Mouse (Mus musculus): ENCODE results near the gene Rps25. TPM values are rescaled to one million over a fixed set of nuclear protein-coding genes. Genes with fewer than 3 reads are reported as not detected.

Gene Rps25
- polyA plus RNA-seq, 1 experiment from 2014 or later = 764 TPM

DNA sequence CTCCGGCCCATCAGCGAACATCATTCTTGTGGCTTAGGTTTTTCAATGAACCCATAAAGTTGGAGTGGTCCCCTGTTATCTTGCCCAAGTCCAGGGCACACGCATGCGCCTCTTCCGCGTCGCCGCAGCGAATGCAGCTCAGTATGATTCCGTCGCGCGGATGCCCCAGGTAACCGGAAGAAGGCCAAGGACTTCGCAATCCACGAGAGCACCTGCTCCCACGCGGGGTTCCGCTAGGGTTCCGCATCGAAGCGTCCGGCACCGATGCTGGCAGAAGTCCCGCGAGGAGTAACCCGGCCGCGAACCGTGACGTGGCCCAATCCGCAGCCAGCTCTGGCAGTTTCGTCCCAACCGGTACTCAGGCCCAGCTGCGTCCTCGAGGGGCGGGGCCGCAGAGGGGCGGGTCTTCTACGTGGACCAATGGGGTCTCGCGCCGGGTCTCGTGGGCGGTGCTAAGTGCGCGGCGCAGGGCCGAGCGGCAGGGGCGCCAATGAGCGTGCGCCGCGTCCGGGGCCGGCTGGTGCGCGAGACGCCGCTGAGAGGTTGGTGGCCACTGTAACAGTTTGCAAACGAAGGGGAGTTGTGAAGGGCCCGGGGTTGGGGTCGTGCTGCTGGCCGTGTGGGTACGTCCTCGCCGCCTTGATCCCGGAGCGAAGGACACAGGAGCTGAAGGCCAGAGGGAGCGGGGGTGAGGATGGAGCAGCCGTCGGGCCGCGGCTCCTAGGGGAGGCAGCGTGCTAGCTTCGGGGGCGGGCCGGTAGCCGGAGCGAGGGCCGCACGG, 27.7 kb upstream of the Rps25 start, which contains the start of gene Hyou1:
Hyou1 (plus strand) TSS at position 437 of the 781 bp plus-strand sequence.
- ATAC-seq (peak; percentile 93), DNase-seq (ENCODE audit: low read depth, low spot score) (peak; percentile 77)
- POLR2A ChIA-PET = interaction anchor here (0.7 to 1.9 kb wide), 6 partner anchors 10 to 58 kb away, joined by 3 to 7 read pairs (median 4); partner anchors contain the start of genes H2afx and Vps11
- CTCF ChIA-PET = interaction anchor here (1.2 to 2.0 kb wide), 3 partner anchors 9 to 17 kb away, joined by 3 to 6 read pairs (median 6); partner anchors contain the start of gene Vps11
- H3K27me3 ChIP-seq = no peaks in the 10 kb centered on the region
- in situ Hi-C loops (cut with MboI; ENCODE audit: low pct_unique_long_range_greater_than_20kb) = no loop called here
- TF ChIP-seq CTCF (IDR thresholded peaks at IDR 0.05) = no peak

GRCm38 (mm10) chr9:44379862-44380261, 27.1 kb upstream of the Rps25 start:
- ChIA-PET CTCF (interaction anchor here (1.2 to 2.0 kb wide), 3 partner anchors 9 to 18 kb away, joined by 3 to 6 read pairs (median 6); partner anchors contain the start of gene Vps11), POLR2A (interaction anchor here (1.3 to 1.9 kb wide), 3 partner anchors 9 to 45 kb away, joined by 5 to 7 read pairs (median 7); partner anchors contain the start of genes H2afx and Vps11)
- no peaks in the 10 kb centered on the region for H3K27me3 ChIP-seq
- ATAC-seq (peak; percentile 1), DNase-seq (ENCODE audit: low read depth, low spot score) (no peak)
- in situ Hi-C loops (cut with MboI; ENCODE audit: low pct_unique_long_range_greater_than_20kb) = no loop called here
- TF ChIP-seq CTCF (IDR thresholded peaks at IDR 0.05) = no peak

- ATAC-seq (no peak), DNase-seq (ENCODE audit: low read depth, low spot score) (no peak)
- no peak for TF ChIP-seq CTCF (IDR thresholded peaks at IDR 0.05)
- POLR2A ChIA-PET = no interaction called here
- no peaks in the 10 kb centered on the region for H3K27me3 ChIP-seq
- CTCF ChIA-PET = interaction anchor here (0.6 kb wide), 1 partner anchor 27 kb away, joined by 3 read pairs; no protein-coding TSS in a partner anchor
- in situ Hi-C loops (cut with MboI; ENCODE audit: low pct_unique_long_range_greater_than_20kb) = no loop called here
Measured at GRCm38 (mm10) chr9:44384596-44384995, 22.3 kb upstream of the Rps25 start.

GRCm38 (mm10) chr9:44387221-44387620, 19.7 kb upstream of the Rps25 start:
- in situ Hi-C loops (cut with MboI; ENCODE audit: low pct_unique_long_range_greater_than_20kb) = no loop called here
- CTCF ChIA-PET = no interaction called here
- DNase-seq (ENCODE audit: low read depth, low spot score) = no peak
- H3K27me3 ChIP-seq = no peaks in the 10 kb centered on the region
- ATAC-seq = no peak
- no peak for TF ChIP-seq CTCF (IDR thresholded peaks at IDR 0.05)
- POLR2A ChIA-PET = no interaction called here

DNA sequence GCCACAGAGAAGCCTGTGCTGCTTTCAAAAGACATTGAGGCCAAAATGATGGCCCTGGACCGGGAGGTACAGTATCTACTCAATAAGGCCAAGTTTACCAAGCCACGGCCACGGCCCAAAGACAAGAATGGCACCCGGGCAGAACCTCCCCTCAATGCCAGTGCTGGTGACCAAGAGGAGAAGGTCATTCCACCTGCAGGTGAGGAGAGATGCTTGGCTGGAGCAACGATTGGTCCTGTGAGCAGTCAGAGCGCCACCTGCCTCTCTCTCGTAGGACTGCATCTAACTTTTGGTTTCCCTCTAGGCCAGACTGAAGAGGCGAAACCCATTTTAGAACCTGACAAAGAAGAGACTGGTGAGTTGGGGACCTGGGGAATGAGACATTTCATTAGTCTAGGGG, 17.7 kb upstream of the Rps25 start:
- no peaks in the 10 kb centered on the region for H3K27me3 ChIP-seq
- no peak for ATAC-seq
- in situ Hi-C loops (cut with MboI; ENCODE audit: low pct_unique_long_range_greater_than_20kb) = no loop called here
- POLR2A ChIA-PET = interaction anchor here (1.6 kb wide), 1 partner anchor 10 kb away, joined by 7 read pairs; the partner anchor contains the start of gene Hyou1
- DNase-seq (ENCODE audit: low read depth, low spot score) = no peak
- no peak for TF ChIP-seq CTCF (IDR thresholded peaks at IDR 0.05)
- CTCF ChIA-PET = interaction anchor here (1.0 to 1.3 kb wide), 3 partner anchors 9 to 24 kb away, joined by 3 to 6 read pairs (median 3); partner anchors contain the start of gene Hyou1

DNA sequence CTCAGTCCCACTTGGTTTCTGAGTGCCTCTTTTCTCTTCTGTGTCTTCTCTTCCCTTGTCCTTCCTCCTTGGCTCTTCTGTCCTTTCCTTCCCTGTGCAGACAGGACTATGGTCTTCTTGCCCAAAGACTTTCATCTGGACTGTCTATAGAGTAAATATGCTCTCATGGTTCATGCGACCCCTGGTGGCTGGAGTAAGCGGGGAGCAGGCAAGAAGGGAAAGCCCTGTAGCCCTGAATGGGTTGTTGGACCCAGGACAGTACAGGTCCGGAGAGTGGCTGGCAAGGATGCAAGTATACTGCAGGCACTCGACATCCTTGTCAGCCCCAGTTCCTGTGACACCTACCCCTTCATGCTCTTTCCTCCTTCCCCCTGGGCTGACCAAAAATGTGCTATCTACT, 15.5 kb upstream of the Rps25 start:
- CTCF ChIA-PET = no interaction called here
- in situ Hi-C loops (cut with MboI; ENCODE audit: low pct_unique_long_range_greater_than_20kb) = no loop called here
- no peak for TF ChIP-seq CTCF (IDR thresholded peaks at IDR 0.05)
- ATAC-seq (peak; percentile 44), DNase-seq (ENCODE audit: low read depth, low spot score) (no peak)
- H3K27me3 ChIP-seq = no peaks in the 10 kb centered on the region
- POLR2A ChIA-PET = interaction anchor here (0.6 kb wide), 1 partner anchor 472 kb away, joined by 5 read pairs; no protein-coding TSS in a partner anchor

- H3K27me3 ChIP-seq = no peaks in the 10 kb centered on the region
- ChIA-PET POLR2A (interaction anchor here (3.4 kb wide), 1 partner anchor 11 kb away, joined by 15 read pairs; the partner anchor contains the start of genes Rps25 and Trappc4), CTCF (no interaction called here)
- peak; percentile 91 for ATAC-seq
- in situ Hi-C loops (cut with MboI; ENCODE audit: low pct_unique_long_range_greater_than_20kb) = no loop called here
- no peak for TF ChIP-seq CTCF (IDR thresholded peaks at IDR 0.05)
- peak; percentile 88 for DNase-seq (ENCODE audit: low read depth, low spot score)
Measured at GRCm38 (mm10) chr9:44396684-44397411, 10.1 kb upstream of the Rps25 start, which contains the start of gene Slc37a4. Gene Slc37a4 (plus strand): TSS chr9:44396852.

- H3K27me3 ChIP-seq = no peaks in the 10 kb centered on the region
- no peak for TF ChIP-seq CTCF (IDR thresholded peaks at IDR 0.05)
- DNase-seq (ENCODE audit: low read depth, low spot score) (peak; percentile 30), ATAC-seq (peak; percentile 29)
- in situ Hi-C loops (cut with MboI; ENCODE audit: low pct_unique_long_range_greater_than_20kb) = no loop called here
- ChIA-PET POLR2A (interaction anchor here (0.6 to 3.4 kb wide), 5 partner anchors 9 to 204 kb away, joined by 3 to 15 read pairs (median 3); partner anchors contain the start of genes H2afx, Rps25 and Trappc4), CTCF (interaction anchor here (1.6 kb wide), 1 partner anchor 9 kb away, joined by 3 read pairs; the partner anchor contains the start of gene Trappc4)
Measured at GRCm38 (mm10) chr9:44398087-44398486, 8.9 kb upstream of the Rps25 start.

DNA sequence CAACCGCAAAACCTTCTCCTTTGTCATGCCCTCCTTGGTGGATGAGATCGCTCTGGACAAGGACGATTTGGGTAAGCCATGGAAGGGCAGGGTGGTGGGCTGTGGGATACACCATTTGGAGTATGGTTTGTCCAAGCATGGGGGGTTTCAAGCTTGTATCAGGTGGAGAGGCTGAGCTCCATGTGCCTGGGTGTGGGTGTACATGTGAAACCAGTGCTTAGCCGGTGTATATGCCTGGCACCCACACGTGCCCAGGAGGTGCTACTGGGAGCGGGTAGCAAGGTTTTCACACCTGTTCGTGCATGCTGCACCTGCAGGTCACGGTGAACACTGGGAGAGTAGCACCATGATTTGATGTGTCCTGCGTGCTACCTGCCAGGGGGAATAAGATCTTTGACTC, 8.4 kb upstream of the Rps25 start:
- DNase-seq (ENCODE audit: low read depth, low spot score) (no peak), ATAC-seq (no peak)
- CTCF ChIA-PET = interaction anchor here (1.6 kb wide), 1 partner anchor 9 kb away, joined by 3 read pairs; the partner anchor contains the start of gene Trappc4
- no peak for TF ChIP-seq CTCF (IDR thresholded peaks at IDR 0.05)
- no peaks in the 10 kb centered on the region for H3K27me3 ChIP-seq
- in situ Hi-C loops (cut with MboI; ENCODE audit: low pct_unique_long_range_greater_than_20kb) = no loop called here
- POLR2A ChIA-PET = interaction anchor here (0.8 to 3.4 kb wide), 4 partner anchors 9 to 64 kb away, joined by 3 to 15 read pairs (median 4); partner anchors contain the start of genes H2afx, Rps25 and Trappc4

Data from Patski (cell line).